Mouse (Mus musculus): Measurements from ENCODE around the gene Smurf2.

DNA sequence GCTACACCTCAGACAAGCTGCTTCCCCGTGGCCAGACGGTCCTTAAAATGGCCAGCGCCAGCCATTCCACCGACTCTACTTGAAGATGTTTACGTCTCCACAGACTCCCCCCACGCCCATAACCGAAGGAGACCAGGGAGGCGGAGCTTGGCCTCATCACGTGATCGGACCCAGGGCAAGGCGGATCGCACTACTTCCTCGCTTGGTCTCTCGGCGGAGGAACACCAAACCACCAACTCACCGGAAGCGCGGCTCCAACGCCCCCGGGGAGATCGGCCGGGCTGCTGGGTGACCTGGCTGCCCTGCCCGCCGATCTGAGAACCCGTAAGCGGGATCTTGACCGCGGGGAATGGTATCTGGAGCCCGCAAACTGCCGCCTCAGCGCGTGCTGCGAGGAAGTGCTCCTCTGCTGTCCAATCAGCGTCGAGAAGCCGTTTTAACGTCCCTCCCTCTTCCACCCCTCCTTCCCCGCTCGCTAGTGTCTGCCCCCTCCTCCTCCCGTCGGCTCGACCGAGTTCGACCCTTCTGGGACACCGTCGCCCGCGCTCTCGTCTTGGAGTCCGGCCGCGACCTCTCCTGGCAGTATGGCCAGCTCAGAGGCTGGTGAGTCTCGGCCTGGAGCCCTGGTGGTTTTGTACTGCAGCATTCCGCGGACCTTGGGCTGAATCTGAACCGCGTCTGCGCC, 131.6 kb downstream of the Smurf2 start, which contains the start of the genes Ddx5 and Cep95:
- TF ChIP-seq GATA1 (IDR thresholded peaks at IDR 0.05; ENCODE audit: low read length) = no peak
- TF ChIP-seq TAL1 (IDR thresholded peaks at IDR 0.05; ENCODE audit: low read length) = no peak
